Mouse (Mus musculus): ENCODE results near the gene Trpm1.

Trpm1 gene

GRCm38 (mm10) chr7:64289416-64289815 is 135.8 kb downstream of the Trpm1 start:
- DNase-seq (ENCODE audit: low spot score), result peak; percentile 54

GRCm38 (mm10) chr7:64290431-64290830 is 136.8 kb downstream of the Trpm1 start:
- DNase-seq (ENCODE audit: low spot score), result no peak

- DNase-seq (ENCODE audit: low spot score), result no peak
These were observed 138.1 kb downstream of the Trpm1 start for GRCm38 (mm10) chr7:64291722-64292121.

- DNase-seq (ENCODE audit: low spot score), result no peak
These were observed 142.8 kb downstream of the Trpm1 start for GRCm38 (mm10) chr7:64296286-64297010.

GRCm38 (mm10) chr7:64310241-64310640 is 156.6 kb downstream of the Trpm1 start:
- no peak for DNase-seq (ENCODE audit: low spot score)

- DNase-seq (ENCODE audit: low spot score), result no peak
These were observed 157.1 kb downstream of the Trpm1 start for GRCm38 (mm10) chr7:64310756-64311155.

GRCm38 (mm10) chr7:64312811-64313210 is 159.2 kb downstream of the Trpm1 start:
- DNase-seq (ENCODE audit: low spot score), result peak; percentile 49
